22 mouse cellular contexts compared by ENCODE assay signal in genomic region chr13:42968537-42968936, GRCm38 (mm10).
DNase-seq lines count a peak whose midpoint lies in the region; ATAC-seq and TF ChIP-seq lines count a peak whose summit lies in the region.
"Had no signal": no experiment of that assay in that cellular context is flagged by ENCODE, and none has a peak within 500 bp of the region (broad histone marks: within the 10 kb centered on the region; RNA-seq: fewer than 3 reads in every experiment).

No protein-coding gene starts in this region.

- TF ChIP-seq CTCF in layer of hippocampus, adult 2 months (conservative IDR thresholded peaks at IDR 0.05): no peak

- DNase-seq in frontal cortex, postnatal 25 days (ENCODE audit: low spot score in 2 of 2): no peak
- DNase-seq in layer of hippocampus, adult 2 months (ENCODE audit: low spot score in 2 of 2): no peak
- no peak for DNase-seq in layer of hippocampus, adult 8-10 months (ENCODE audit: low spot score in 2 of 2)
- DNase-seq in brain, adult 2 months (ENCODE audit: low read depth, low spot score): peak; percentile 59
- peak; percentile 41 for DNase-seq in telencephalon, adult 2 months (ENCODE audit: low read depth, low spot score)
- DNase-seq in adrenal gland, postnatal 4 days (ENCODE audit: low spot score in 2 of 2): no peak
- no peak for DNase-seq in adrenal gland, postnatal 25 days
- DNase-seq: adrenal gland, adult 2 months; adrenal gland, adult 8-10 months; adrenal gland, postnatal 10 days; adrenal gland, postnatal 14 days; adrenal gland, postnatal 36 days; B cell, adult 2 months; cerebellum, adult 11 months; cerebellum, adult 11-12 months; cerebellum, adult 18-20 months; cerebellum, adult 2 months; cerebellum, adult 8-10 months had no signal

- peak; percentile 84 for ATAC-seq in frontal cortex, adult (ENCODE audit: low TSS enrichment)
- ATAC-seq: activated CD4-positive, CD25-positive, alpha-beta regulatory T cell, adult 4 months; CD4-positive, CD25-positive, alpha-beta regulatory T cell, adult 4 months; Patski had no signal

- H3K4me3 ChIP-seq in layer of hippocampus, adult 2 months: no peak overlapping the region

- H3K27ac ChIP-seq in layer of hippocampus, adult 2 months: peak overlapping the region; percentile 29; the same call in 1 of the 2 replicates

Comparison
In these comparisons a context has a peak if more than half of its experiments do, and no peak if none do; other contexts are left out.
1. DNase-seq: peak in brain, adult 2 months (single experiment) and telencephalon, adult 2 months (single experiment); none in frontal cortex, postnatal 25 days (0 of 2), layer of hippocampus, adult 2 months (0 of 2), layer of hippocampus, adult 8-10 months (0 of 2), adrenal gland, postnatal 4 days (0 of 2) and adrenal gland, postnatal 25 days (single experiment).